Mouse (Mus musculus) liver, adult 2 months (tissue): Measurements from ENCODE around the gene Pgap1.

Source experiments
- CTCF ChIP-seq: fragments of 200-500 bp; IDR thresholded peaks from 2 replicates; pipeline ENCODE4 v1.5.1; 2011; ENCODE audit warnings: low read depth, low read length, control low read depth
- POLR2A ChIP-seq: fragments of 200-500 bp; IDR thresholded peaks from 2 replicates; pipeline ENCODE4 v1.6.1; 2011; ENCODE audit warnings: low read length, control low read depth; ENCODE audit not compliant: insufficient read depth; ENCODE audit errors: extremely low read depth

GRCm38 (mm10) chr1:54601692-54602091 is 44.2 kb upstream of the Pgap1 start:
- no peak for TF ChIP-seq CTCF
- TF ChIP-seq POLR2A: no peak
